Mouse (Mus musculus): ENCODE measurements around the gene Actr3. TPM values are rescaled to one million over a fixed set of nuclear protein-coding genes. Genes with fewer than 3 reads are reported as not detected.

Actr3 gene
- polyA plus RNA-seq, 1 experiment from 2014 or later = 267 TPM

- Histone ChIP-seq H3K4me2 (no peak overlapping the region), H3K4me1 (no peaks in the 10 kb centered on the region), H3K9me3 (no peaks in the 10 kb centered on the region), H3K9ac (no peak overlapping the region), H3K36me3 (no peaks in the 10 kb centered on the region), H3K27me3 (no peaks in the 10 kb centered on the region), H3K4me3 (no peak overlapping the region), H3K27ac (no peak overlapping the region)
- WGBS = 78% methylated on average over 2 of the region's 2 CpGs
- no peak for ATAC-seq (ENCODE audit: insufficient number of reproducible peaks, low FRiP score, low TSS enrichment, low read depth)
These were observed 92.4 kb downstream of the Actr3 start for GRCm38 (mm10) chr1:125343105-125343504.

Other genes starting within 250 kb of the Actr3 start
- gene Slc35f5, start 124.9 kb upstream of the Actr3 start, polyA plus RNA-seq (2015; fragmentation: Nextera tagmentation; extraction: Ambion mirVana) = 63.4 and 64.5 TPM in 2 replicates
- gene Gpr39, start 241.3 kb upstream of the Actr3 start, polyA plus RNA-seq (2015; fragmentation: Nextera tagmentation; extraction: Ambion mirVana) = 0.15 and 0.28 TPM in 2 replicates

Measured in limb, embryonic 15.5 days (tissue).